Mouse (Mus musculus) midbrain, embryonic 16.5 days (tissue): Measurements from ENCODE around the gene Hipk4. TPM values are rescaled to one million over a fixed set of nuclear protein-coding genes. Genes with fewer than 3 reads are reported as not detected.
"Not testable (repeated sequence)": the region's sequence is repeated elsewhere in the genome, so short reads cannot be mapped to it uniquely, and the experiment has no call there.

Experiments used
- ATAC-seq: fragments of 200-750 bp; cut with Nextera tagmentation; 2 replicates; pipeline ENCODE4 v1.8.0; 2017; ENCODE audit warnings: moderate TSS enrichment
- H3K27ac ChIP-seq: fragments of 300-500 bp; sonication (generic); 2 replicates; pipeline ENCODE4 v1.5.1; 2014; ENCODE audit warnings: mild to moderate bottlenecking, low read length, mixed read lengths
- H3K27me3 ChIP-seq: fragments of 300-500 bp; sonication (generic); 2 replicates; pipeline ENCODE4 v1.6.1; 2014; ENCODE audit warnings: low read depth, low read length, mixed read lengths; ENCODE audit not compliant: control insufficient read depth, insufficient read depth
- H3K36me3 ChIP-seq: fragments of 300-500 bp; sonication (generic); 2 replicates; pipeline ENCODE4 v1.6.1; 2014; ENCODE audit warnings: mild to moderate bottlenecking, low read length, moderate library complexity, mixed read lengths; ENCODE audit not compliant: control insufficient read depth, insufficient read depth
- H3K4me1 ChIP-seq: fragments of 300-500 bp; sonication (generic); 2 replicates; pipeline ENCODE4 v1.6.1; 2014; ENCODE audit warnings: mild to moderate bottlenecking, low read length, mixed read lengths; ENCODE audit not compliant: control insufficient read depth, insufficient read depth
- H3K4me2 ChIP-seq: fragments of 300-500 bp; sonication (generic); 2 replicates; pipeline ENCODE4 v1.6.1; 2014; ENCODE audit warnings: mild to moderate bottlenecking, low read length, mixed read lengths
- H3K4me3 ChIP-seq: fragments of 300-500 bp; sonication (generic); 2 replicates; pipeline ENCODE4 v1.5.1; 2014; ENCODE audit warnings: low read depth, mild to moderate bottlenecking, low read length, moderate library complexity, mixed read lengths
- H3K9ac ChIP-seq: fragments of 300-500 bp; sonication (generic); 2 replicates; pipeline ENCODE4 v1.6.1; 2014; ENCODE audit warnings: low read depth, low read length, mixed read lengths
- H3K9me3 ChIP-seq: fragments of 300-500 bp; sonication (generic); replicated peaks from 2 replicates; pipeline ENCODE4 v1.6.1; 2014; ENCODE audit warnings: mild to moderate bottlenecking, low read length, mixed read lengths; ENCODE audit not compliant: control insufficient read depth, poor library complexity, severe bottlenecking
- WGBS: fragments of 180-500 bp; shearing (Covaris S2); extraction: QIAGEN DNeasy Blood & Tissue Kit; methylation state at CpG from one replicate; pipeline ENCODE4 v1.1.7; 2014; 5-methylcytosine and 5-hydroxymethylcytosine counted together
- polyA plus RNA-seq: library from polyadenylated mRNA; unstranded; fragments of >200 nt; fragmentation: Nextera tagmentation; extraction: Ambion mirVana; gene quantifications from 2 replicates; pipeline ENCODE4 v1.2.1, GENCODE M21; 2015

Hipk4 gene
- polyA plus RNA-seq, 1 experiment from 2014 or later, result 0.88 TPM

DNA sequence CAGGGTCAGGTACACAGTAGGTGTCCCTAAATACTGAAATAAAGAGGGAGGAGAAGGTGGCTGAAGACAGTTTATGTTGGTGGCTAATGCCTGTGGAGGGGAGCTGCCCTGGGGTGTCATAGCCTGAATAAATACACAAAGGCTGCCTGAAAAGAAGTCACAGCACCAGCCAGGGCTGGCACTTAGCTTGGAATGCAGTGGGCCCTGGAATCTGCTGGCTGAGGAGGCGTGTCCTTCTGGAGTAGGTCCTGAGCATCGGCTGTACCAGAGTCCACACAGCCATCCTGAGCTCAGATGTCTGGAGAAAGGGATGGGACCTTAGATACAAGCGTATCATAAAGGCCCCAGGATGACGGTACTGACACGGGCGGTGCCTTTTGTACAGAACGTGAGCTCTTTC, 31.2 kb upstream of the Hipk4 start:
- no peak overlapping the region for H3K9ac ChIP-seq
- no peak for ATAC-seq
- H3K9me3 ChIP-seq, result no peaks in the 10 kb centered on the region
- WGBS, result 77% methylated on average over 7 of the region's 7 CpGs
- no peaks in the 10 kb centered on the region for H3K27me3 ChIP-seq
- no peak overlapping the region for H3K4me2 ChIP-seq
- no peak overlapping the region for H3K4me3 ChIP-seq
- H3K36me3 ChIP-seq, result no peaks in the 10 kb centered on the region
- no peak overlapping the region for H3K27ac ChIP-seq
- peaks cover 3% of the 10 kb centered on the region for H3K4me1 ChIP-seq

GRCm38 (mm10) chr7:27493022-27493421, 30.0 kb upstream of the Hipk4 start:
- no peaks in the 10 kb centered on the region for H3K4me1 ChIP-seq
- no peak overlapping the region for H3K9ac ChIP-seq
- no peak for ATAC-seq
- no peaks in the 10 kb centered on the region for H3K36me3 ChIP-seq
- WGBS, result 77% methylated on average over 3 of the region's 3 CpGs
- no peak overlapping the region for H3K27ac ChIP-seq
- H3K4me3 ChIP-seq, result no peak overlapping the region
- H3K4me2 ChIP-seq, result no peak overlapping the region
- H3K27me3 ChIP-seq, result no peaks in the 10 kb centered on the region
- no peaks in the 10 kb centered on the region for H3K9me3 ChIP-seq

- Histone ChIP-seq H3K36me3 (no peaks in the 10 kb centered on the region), H3K4me3 (no peak overlapping the region), H3K27me3 (no peaks in the 10 kb centered on the region), H3K27ac (no peak overlapping the region), H3K9me3 (no peaks in the 10 kb centered on the region), H3K4me1 (no peaks in the 10 kb centered on the region), H3K4me2 (no peak overlapping the region), H3K9ac (no peak overlapping the region)
- ATAC-seq, result no peak
- 78% methylated on average over 5 of the region's 5 CpGs for WGBS
Observed at GRCm38 (mm10) chr7:27493450-27493849, 29.6 kb upstream of the Hipk4 start.

DNA sequence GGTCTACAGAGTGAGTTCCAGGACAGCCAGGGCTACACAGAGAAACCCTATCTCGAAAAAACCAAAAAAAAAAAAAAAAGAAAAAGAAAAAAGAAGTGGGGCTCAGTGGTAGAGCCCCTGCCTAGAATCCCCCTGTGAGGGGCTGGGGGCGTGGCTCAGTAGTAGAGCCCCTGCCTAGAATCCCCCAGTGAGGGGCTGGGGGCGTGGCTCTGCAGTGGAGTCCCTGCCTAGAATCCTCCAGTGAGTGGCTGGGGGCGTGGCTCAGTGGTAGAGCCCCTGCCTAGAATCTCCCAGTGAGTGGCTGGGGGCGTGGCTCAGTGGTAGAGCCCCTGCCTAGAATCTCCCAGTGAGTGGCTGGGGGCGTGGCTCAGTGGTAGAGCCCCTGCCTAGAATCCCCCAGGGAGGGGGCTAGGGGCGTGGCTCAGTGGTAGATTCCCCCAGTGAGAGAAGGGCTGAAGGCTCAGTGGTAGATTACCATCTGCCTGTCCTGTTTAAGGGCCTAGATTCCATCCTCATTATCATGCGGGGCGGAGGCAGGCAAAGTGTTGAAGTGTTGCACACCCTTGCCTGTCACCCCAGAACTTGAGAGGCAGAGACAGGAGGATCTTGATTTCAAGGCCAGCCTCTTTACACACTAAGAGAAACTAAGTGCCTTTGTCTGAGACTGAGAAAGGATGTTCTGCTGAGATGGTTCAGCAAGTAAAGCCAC, 28.3 kb upstream of the Hipk4 start:
- H3K27ac ChIP-seq, result not testable (repeated sequence)

DNA sequence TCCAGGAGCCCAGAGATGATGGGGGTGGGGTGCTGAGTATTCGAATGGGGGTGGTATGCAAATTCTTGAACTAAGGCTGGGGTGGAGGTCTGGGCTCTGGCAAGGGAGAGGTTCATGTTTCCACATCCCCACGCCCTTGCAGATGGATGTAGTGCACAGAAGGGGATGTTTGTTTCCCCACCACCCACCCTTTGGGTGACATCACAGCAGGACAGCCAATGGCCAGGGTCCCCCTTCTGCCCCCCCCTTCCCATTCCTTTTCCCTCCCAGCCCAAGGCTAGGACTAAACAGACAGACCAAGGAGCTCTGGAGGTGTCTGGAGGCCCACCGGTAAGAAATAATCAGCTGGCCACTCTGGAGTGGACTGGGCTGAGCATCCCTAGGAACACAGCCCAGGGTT, 24.0 kb upstream of the Hipk4 start, which contains the start of gene Prx:
Gene Prx, plus strand, starts transcription at position 289 of the 400 bp plus-strand sequence.
- Histone ChIP-seq H3K36me3 (no peaks in the 10 kb centered on the region), H3K9me3 (no peaks in the 10 kb centered on the region), H3K27me3 (no peaks in the 10 kb centered on the region), H3K9ac (no peak within 1 kb of the TSS), H3K4me1 (no peaks in the 10 kb centered on the region), H3K4me2 (no peak within 1 kb of the TSS), H3K27ac (no peak within 1 kb of the TSS), H3K4me3 (no peak within 1 kb of the TSS)
- ATAC-seq, result no peak
- WGBS, result 67% methylated on average over 3 of the region's 3 CpGs

More for the DNA sequence above, 28.3 kb upstream of the Hipk4 start:
- 88% methylated on average over 8 of the region's 9 CpGs for WGBS
- not testable (repeated sequence) for H3K36me3 ChIP-seq, H3K4me1 ChIP-seq, H3K27me3 ChIP-seq, H3K9ac ChIP-seq, H3K9me3 ChIP-seq, ATAC-seq, H3K4me2 ChIP-seq, H3K4me3 ChIP-seq

DNA sequence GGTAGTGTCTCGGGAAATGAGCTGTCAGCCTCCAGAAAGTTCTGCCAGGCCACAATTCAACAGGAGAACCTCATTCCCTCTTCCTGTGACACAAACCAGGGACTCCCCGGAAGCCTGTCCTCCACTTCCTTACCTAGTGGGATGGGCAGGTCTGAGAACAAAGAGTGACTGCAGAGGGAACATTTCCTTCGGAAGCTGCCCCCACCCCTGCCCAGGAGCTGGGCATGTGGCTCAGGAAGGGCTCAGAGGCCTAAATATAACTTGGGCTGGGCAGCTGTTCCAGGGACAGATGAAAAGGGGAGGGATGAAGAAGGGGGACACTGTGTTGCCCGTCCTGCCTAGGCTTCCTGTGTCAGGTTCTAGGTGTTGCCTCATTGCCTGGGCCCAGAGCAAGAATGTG, 21.4 kb upstream of the Hipk4 start:
- 72% methylated on average over 4 of the region's 4 CpGs for WGBS
- Histone ChIP-seq H3K4me3 (no peak overlapping the region), H3K36me3 (no peaks in the 10 kb centered on the region), H3K9ac (no peak overlapping the region), H3K4me1 (no peaks in the 10 kb centered on the region), H3K4me2 (no peak overlapping the region), H3K9me3 (no peaks in the 10 kb centered on the region), H3K27ac (no peak overlapping the region), H3K27me3 (no peaks in the 10 kb centered on the region)
- no peak for ATAC-seq

GRCm38 (mm10) chr7:27506765-27507370, 16.2 kb upstream of the Hipk4 start:
- no peaks in the 10 kb centered on the region for H3K9me3 ChIP-seq

DNA sequence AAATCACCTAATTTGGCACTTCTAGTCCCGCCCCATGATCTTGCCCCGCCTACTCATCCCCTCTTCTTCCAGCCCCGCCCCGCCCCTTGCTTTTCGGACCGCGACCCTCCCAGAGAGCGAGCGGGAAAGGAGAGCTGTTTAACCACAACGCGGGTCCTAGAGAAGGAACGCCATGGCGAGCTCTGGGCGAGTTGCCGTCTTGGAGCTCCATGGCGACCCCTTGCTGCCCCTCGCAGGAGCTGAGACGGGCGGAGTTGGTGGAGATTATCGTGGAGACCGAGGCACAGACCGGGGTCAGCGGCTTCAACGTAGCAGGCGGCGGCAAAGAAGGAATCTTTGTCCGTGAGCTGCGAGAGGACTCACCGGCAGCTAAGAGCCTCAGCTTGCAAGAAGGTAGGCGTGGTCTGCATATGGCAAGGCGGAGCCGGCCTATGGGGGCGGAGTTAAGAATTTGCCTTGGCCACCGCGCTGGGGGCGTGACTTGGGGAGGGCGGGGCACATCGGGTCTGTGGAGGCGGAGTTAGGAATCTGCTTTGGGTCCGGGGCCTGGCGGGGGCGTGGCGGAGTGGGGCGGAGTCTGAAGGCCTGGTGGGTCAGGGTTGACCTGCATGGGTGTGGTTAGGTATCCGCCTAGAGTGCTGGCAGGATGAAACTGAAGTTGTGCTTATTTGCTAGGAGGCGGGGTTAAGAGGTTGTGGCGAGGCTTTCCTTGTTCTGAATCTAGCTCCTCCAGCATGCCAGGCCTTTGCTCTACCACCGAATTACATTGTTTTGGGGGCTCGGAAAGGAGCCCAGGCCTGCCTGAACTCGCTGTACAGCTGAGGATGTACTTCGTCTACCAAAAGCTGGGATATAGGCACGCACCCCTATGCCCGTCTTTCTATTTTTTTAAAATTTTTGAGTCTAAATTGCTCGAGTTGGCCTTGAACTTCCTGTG, 15.1 kb upstream of the Hipk4 start:
- H3K4me2 ChIP-seq, result peak overlapping the region; percentile 65

More at GRCm38 (mm10) chr7:27506765-27507370, 16.2 kb upstream of the Hipk4 start:
- H3K27me3 ChIP-seq, result no peaks in the 10 kb centered on the region
- peak overlapping the region; percentile 65 for H3K4me2 ChIP-seq
- H3K36me3 ChIP-seq, result no peaks in the 10 kb centered on the region
- peak overlapping the region; percentile 48 for H3K4me3 ChIP-seq
- peaks cover 8% of the 10 kb centered on the region; the same call in 1 of the 2 replicates for H3K4me1 ChIP-seq
- 0 out of 2 replicates have a peak overlapping the region, but pooled peaks have one; percentile 67 for H3K9ac ChIP-seq
- H3K27ac ChIP-seq, result peak overlapping the region; percentile 90; the same call in 1 of the 2 replicates
- WGBS, result 52% methylated on average over 9 of the region's 9 CpGs
- no peak for ATAC-seq

More for the DNA sequence above, 15.1 kb upstream of the Hipk4 start:
- WGBS, result under 1% methylated on average over 53 of the region's 54 CpGs
- H3K9me3 ChIP-seq, result no peaks in the 10 kb centered on the region
- H3K9ac ChIP-seq, result peak overlapping the region; percentile 67
- H3K36me3 ChIP-seq, result no peaks in the 10 kb centered on the region
- ATAC-seq, result peak; percentile 91
- peak overlapping the region; percentile 48 for H3K4me3 ChIP-seq
- H3K27me3 ChIP-seq, result no peaks in the 10 kb centered on the region
- peaks cover 8% of the 10 kb centered on the region; the same call in 1 of the 2 replicates for H3K4me1 ChIP-seq
- peak overlapping the region; percentile 90 for H3K27ac ChIP-seq
